Mouse (Mus musculus) adrenal gland, postnatal 14 days (tissue): ENCODE data around the gene Dynll2. TPM values are rescaled to one million over a fixed set of nuclear protein-coding genes. Genes with fewer than 3 reads are reported as not detected.
"Not testable (repeated sequence)": the region's sequence is repeated elsewhere in the genome, so short reads cannot be mapped to it uniquely, and the experiment has no call there.

Source experiments
- DNase-seq: peaks from one replicate; pipeline ENCODE4 v3.0.0; 2021; ENCODE audit warnings: mixed read lengths
- total RNA-seq: library from RNA; stranded (reverse); gene quantifications from 2 replicates; pipeline ENCODE4 v1.2.3, GENCODE M21; 2021

Dynll2 gene
- total RNA-seq, 1 experiment from 2014 or later = 174 TPM

GRCm38 (mm10) chr11:87987861-87988260 is 528 bp upstream of the Dynll2 start:
- no peak for DNase-seq

GRCm38 (mm10) chr11:87986141-87986741 is 1.1 kb downstream of the Dynll2 start:
- peak; percentile 92 for DNase-seq

- peak; percentile 57 for DNase-seq
These were observed 1.7 kb downstream of the Dynll2 start for GRCm38 (mm10) chr11:87985643-87986042.

- no peak for DNase-seq
These were observed 2.8 kb downstream of the Dynll2 start for GRCm38 (mm10) chr11:87984571-87984970.

- DNase-seq = no peak
These were observed 8.4 kb downstream of the Dynll2 start for GRCm38 (mm10) chr11:87978905-87979304.

- DNase-seq = not testable (repeated sequence)
These were observed 10.3 kb downstream of the Dynll2 start for GRCm38 (mm10) chr11:87977021-87977420.

GRCm38 (mm10) chr11:87974477-87975181 is 12.7 kb downstream of the Dynll2 start:
- peak; percentile 83 for DNase-seq

GRCm38 (mm10) chr11:87973559-87974305 is 13.6 kb downstream of the Dynll2 start:
- peak; percentile 39 for DNase-seq

- no peak for DNase-seq
These were observed 14.5 kb downstream of the Dynll2 start for GRCm38 (mm10) chr11:87972829-87973228.

GRCm38 (mm10) chr11:87968356-87969122 is 18.8 kb downstream of the Dynll2 start:
- DNase-seq = peak; percentile 40

GRCm38 (mm10) chr11:87967692-87968289 is 19.5 kb downstream of the Dynll2 start:
- peak; percentile 89 for DNase-seq

- peak; percentile 24 for DNase-seq
These were observed 21.1 kb downstream of the Dynll2 start for GRCm38 (mm10) chr11:87966214-87966613.

GRCm38 (mm10) chr11:87965293-87965692 is 22.0 kb downstream of the Dynll2 start:
- DNase-seq = no peak

- peak; percentile 23 for DNase-seq
These were observed 30.3 kb downstream of the Dynll2 start for GRCm38 (mm10) chr11:87957066-87957465.

- no peak for DNase-seq
These were observed 32.2 kb downstream of the Dynll2 start for GRCm38 (mm10) chr11:87955144-87955543.

- peak; percentile 42 for DNase-seq
These were observed 37.3 kb downstream of the Dynll2 start for GRCm38 (mm10) chr11:87949990-87950389.

- no peak for DNase-seq
These were observed 51.9 kb downstream of the Dynll2 start for GRCm38 (mm10) chr11:87935467-87935866.

GRCm38 (mm10) chr11:87933731-87934130 is 53.6 kb downstream of the Dynll2 start:
- DNase-seq = no peak

GRCm38 (mm10) chr11:87930348-87930747 is 57.0 kb downstream of the Dynll2 start:
- DNase-seq = no peak
